Mouse (Mus musculus) macrophage (primary cell): ENCODE results near the gene Wasl. TPM values are rescaled to one million over a fixed set of nuclear protein-coding genes. Genes with fewer than 3 reads are reported as not detected.

Experiments used
- H3K27ac ChIP-seq: fragments of 350-480 bp; formaldehyde crosslinking; 2 replicates; pipeline ENCODE4 v1.9.0; 2021
- H3K36me3 ChIP-seq: fragments of 350-480 bp; formaldehyde crosslinking; 2 replicates; pipeline ENCODE4 v1.9.0; 2021; ENCODE audit errors: inconsistent target
- H3K4me3 ChIP-seq: fragments of 350-480 bp; formaldehyde crosslinking; 2 replicates; pipeline ENCODE4 v1.9.0; 2021; ENCODE audit errors: inconsistent target
- H3K79me2 ChIP-seq: fragments of 350-480 bp; formaldehyde crosslinking; 2 replicates; pipeline ENCODE4 v1.9.0; 2021; ENCODE audit errors: inconsistent target
- WGBS: methylation state at CpG from one replicate; pipeline ENCODE4 v1.1.7; 2026; ENCODE audit warnings: inconsistent platforms; ENCODE audit not compliant: missing documents; 5-methylcytosine and 5-hydroxymethylcytosine counted together
- polyA plus RNA-seq: library from polyadenylated mRNA; stranded (reverse); fragments of 250-400 nt; gene quantifications from 3 replicates; pipeline ENCODE4 v1.2.4, GENCODE M21; 2018; ENCODE audit warnings: inconsistent platforms

Wasl gene
- polyA plus RNA-seq, 1 experiment from 2014 or later, result 15.8 TPM

DNA sequence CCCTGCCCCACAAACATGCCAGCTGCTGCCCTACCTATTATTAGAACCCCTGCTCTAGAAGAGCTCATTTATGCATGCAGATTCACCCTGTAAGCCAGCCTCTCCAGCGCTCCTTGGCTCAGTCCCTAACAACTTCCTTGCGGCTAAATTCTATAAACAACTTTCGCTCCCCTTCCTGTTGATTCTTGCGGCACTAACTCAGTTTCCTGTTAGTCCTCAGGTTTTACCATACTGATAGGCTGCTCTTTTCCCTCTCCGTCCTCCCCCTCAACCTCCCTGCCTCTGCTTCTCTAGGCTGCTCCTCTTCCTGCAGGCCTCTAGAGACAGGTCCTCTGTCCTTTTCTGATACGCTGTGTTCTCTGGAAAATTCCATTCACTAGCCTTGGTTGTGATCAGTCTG, 93.7 kb downstream of the Wasl start:
- Histone ChIP-seq H3K27ac (no peak overlapping the region), H3K36me3 (no peaks in the 10 kb centered on the region), H3K4me3 (no peak overlapping the region), H3K79me2 (no peaks in the 10 kb centered on the region)
- 52% methylated on average over 6 of the region's 6 CpGs for WGBS

DNA sequence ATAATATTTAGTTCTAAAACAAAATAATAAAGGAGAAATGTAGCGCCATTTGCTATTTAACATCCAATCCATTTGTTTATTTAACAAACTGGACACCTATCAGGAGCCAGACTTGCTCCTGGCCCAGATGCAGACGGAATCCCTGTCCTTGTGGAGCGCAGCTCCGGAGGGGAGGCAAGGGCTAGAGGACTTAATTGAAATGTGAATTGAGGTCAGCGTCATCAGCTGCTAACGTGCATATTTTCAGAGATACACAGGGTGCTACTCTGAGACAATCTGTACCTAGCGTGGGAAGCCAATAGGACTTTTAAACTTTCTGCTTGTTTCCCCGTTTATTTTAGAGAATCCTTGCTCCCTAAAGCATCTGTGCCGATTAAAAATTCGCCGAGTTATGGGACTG, 94.5 kb downstream of the Wasl start:
- WGBS, result 86% methylated on average over 11 of the region's 11 CpGs

DNA sequence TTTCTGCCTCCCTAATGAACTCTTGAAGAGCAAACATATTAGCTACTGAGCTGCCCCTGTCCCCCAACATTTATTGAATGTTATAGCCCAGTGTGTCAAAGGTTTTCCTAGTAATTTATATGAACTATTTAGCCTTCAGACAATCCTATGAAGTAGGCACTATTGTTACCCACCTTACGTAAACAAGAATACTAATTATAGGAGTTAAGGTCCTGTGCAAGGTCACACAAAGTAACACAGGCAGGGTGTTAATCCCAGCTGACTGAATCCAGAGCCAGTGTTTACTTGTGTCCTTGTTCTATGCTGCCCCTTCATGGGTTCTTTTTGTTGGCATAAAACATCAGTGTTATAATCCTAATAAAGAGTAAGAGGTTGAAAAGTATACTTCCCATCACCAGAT, 95.1 kb downstream of the Wasl start:
- no peaks in the 10 kb centered on the region for H3K79me2 ChIP-seq
- H3K36me3 ChIP-seq, result no peaks in the 10 kb centered on the region
- H3K27ac ChIP-seq, result no peak overlapping the region
- H3K4me3 ChIP-seq, result no peak overlapping the region
- 100% methylated on average over 1 of the region's 1 CpGs for WGBS

More for the DNA sequence above, 94.5 kb downstream of the Wasl start:
- Histone ChIP-seq H3K27ac (no peak overlapping the region), H3K36me3 (no peaks in the 10 kb centered on the region), H3K4me3 (no peak overlapping the region), H3K79me2 (no peaks in the 10 kb centered on the region)

DNA sequence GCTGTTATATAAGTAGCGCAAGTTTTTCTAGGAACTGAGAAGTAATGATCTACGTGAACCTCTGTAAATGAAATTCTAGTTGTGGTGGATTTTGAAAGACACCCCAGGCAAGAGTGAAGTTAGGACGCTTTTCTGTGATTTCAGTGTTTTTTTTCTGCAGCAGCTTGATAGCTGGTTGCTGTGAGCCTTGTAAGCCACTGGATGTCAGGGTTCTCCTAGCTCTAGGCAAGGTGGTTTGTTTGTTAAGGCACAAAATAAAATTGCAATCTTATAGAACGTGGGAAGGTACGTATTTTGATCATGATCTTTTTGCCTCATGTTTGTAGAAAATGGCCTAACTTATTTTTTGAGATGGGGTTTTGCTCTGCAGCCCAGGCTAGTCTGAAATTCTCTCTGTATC, 95.8 kb downstream of the Wasl start:
- Histone ChIP-seq H3K4me3 (no peak overlapping the region), H3K79me2 (no peaks in the 10 kb centered on the region), H3K36me3 (no peaks in the 10 kb centered on the region), H3K27ac (no peak overlapping the region)
- 81% methylated on average over 4 of the region's 5 CpGs for WGBS

DNA sequence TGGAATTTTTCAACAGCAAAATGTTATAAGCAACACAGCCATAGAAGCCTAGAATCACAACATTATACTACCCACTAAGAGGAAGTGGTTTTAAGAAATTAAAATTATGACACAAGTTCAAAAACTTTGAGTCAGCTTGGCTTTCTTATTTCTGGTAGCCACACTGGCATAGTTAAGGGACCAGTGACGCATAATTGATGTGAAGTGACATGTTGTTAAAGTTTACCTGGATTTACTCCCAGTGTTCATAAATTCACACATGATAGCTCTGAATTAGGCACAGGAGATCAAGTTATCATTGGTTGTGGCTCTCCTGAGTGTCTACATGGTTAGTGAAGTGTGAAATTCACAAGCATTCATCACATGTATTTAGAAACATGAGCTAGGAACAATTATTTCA, 99.9 kb downstream of the Wasl start:
- H3K79me2 ChIP-seq, result no peaks in the 10 kb centered on the region
- WGBS, result 67% methylated on average over 1 of the region's 1 CpGs
- no peaks in the 10 kb centered on the region for H3K36me3 ChIP-seq
- H3K4me3 ChIP-seq, result no peak overlapping the region
- H3K27ac ChIP-seq, result no peak overlapping the region

DNA sequence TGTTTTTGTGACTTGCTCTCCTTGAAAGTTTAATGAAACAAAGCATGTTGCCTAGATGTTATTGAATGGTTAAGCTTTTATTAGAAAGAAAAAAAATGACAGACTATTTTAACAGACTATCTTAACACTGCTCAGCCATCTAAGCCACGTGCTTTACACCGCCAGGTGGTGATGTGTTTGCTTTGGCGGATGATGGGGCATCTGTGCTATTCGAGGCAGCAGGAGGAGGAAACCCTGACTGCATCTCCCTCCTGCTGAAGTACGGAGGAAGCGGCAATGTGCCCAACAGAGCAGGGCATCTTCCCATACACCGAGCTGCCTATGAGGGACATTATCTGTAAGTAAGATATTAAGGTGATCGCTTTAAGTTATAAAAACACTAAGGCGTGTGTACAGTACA, 100.7 kb downstream of the Wasl start:
- Histone ChIP-seq H3K27ac (no peak overlapping the region), H3K4me3 (no peak overlapping the region), H3K36me3 (no peaks in the 10 kb centered on the region), H3K79me2 (no peaks in the 10 kb centered on the region)
- WGBS, result 80% methylated on average over 7 of the region's 9 CpGs

Other genes starting within 250 kb of the Wasl start
- gene Iqub, start 149.9 kb downstream of the Wasl start, polyA plus RNA-seq, result not detected in 3 replicates
- gene Ndufa5, start 137.0 kb downstream of the Wasl start, polyA plus RNA-seq, result 69.6 to 126 TPM (median 88.2 TPM) in 3 replicates
- not detected in 3 replicates for gene Asb15, start 136.9 kb downstream of the Wasl start, polyA plus RNA-seq
- not detected in 3 replicates for gene Lmod2, start 67.2 kb downstream of the Wasl start, polyA plus RNA-seq
- not detected in 3 replicates for gene Hyal6, start 68.2 kb upstream of the Wasl start, polyA plus RNA-seq
- gene Hyal4, start 83.3 kb upstream of the Wasl start, polyA plus RNA-seq, result not detected in 3 replicates
- not detected in 3 replicates for gene Spam1, start 126.2 kb upstream of the Wasl start, polyA plus RNA-seq
- gene Hyal5, start 193.0 kb upstream of the Wasl start, polyA plus RNA-seq, result not detected in 3 replicates